Mouse (Mus musculus) heart, postnatal 36 days (tissue): ENCODE data around the gene Tpcn1. TPM values are rescaled to one million over a fixed set of nuclear protein-coding genes. Genes with fewer than 3 reads are reported as not detected.
A peak's percentile ranks its signal among the peaks of the same experiment; 100 is the strongest.

Source experiments
- DNase-seq, 2 experiments: peaks; one replicate each; pipeline ENCODE4 v3.0.0; 2021 to 2022
- intact Hi-C: fragments of 180-260 bp; cut with DNase I; formaldehyde crosslinking; loops from one replicate; pipeline ENCODE4 v1.15.1; 2025
- total RNA-seq, 2 experiments: library from RNA; stranded (reverse); gene quantifications; 2 replicates each; pipeline ENCODE4 v1.2.3; 2021

The Tpcn1 gene
- total RNA-seq, 2 experiments from 2014 or later = 32.5 to 36.0 TPM

GRCm38 (mm10) chr5:120611416-120611815 lies 22.9 kb upstream of the Tpcn1 start:
- DNase-seq = no peak
- intact Hi-C loops = no loop called here

- no peak for DNase-seq
- intact Hi-C loops = no loop called here
Measured at GRCm38 (mm10) chr5:120610906-120611305, 22.4 kb upstream of the Tpcn1 start.

DNA sequence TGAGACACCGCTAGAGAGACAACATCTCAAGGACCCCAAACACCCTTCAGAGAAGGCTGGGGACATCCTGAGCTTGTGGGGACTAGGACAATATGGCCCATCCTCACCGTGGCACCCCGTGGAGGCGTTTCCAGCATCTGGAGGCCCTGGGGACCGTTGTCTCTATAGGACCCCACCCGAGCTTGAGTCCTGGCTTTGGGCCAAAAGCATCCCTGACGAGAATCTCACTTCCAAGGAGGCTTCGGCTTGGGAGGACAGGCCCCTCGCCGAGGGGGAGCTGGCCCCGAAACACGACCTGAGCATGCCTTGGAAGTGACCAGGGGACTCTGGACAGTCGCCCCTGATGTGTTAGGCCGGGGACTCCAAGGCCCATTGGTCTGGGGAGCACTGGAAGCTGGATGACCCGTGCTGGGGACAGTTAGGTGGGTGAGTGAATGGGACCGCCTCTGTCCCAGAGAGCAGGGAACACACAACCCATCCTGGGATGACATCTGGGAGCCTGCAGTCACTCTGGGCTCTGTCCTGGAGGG lies 20.8 kb upstream of the Tpcn1 start:
- intact Hi-C loops = loop anchor here (10.0 kb wide), 2 partner anchors 355 to 465 kb away; no protein-coding TSS in a partner anchor
- no peak for DNase-seq

DNA sequence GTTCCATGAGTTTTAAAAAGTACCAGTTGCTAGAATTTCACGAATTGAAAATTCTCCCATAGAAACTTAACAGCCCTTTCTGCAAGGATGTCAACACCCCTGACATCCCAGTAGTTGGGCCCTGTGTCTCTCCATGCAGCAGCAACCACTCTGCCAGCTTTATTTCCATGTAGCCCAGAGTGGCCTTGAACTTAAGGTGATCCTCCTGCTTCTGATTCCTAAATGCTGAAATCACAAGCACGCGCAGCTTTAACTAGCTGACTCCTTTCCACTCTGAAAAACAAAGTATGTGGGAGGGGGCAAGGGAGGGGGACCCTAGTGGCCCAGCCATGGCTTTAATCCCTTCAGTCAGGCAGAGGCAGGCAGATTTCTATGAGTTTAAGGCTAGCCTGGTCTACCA lies 18.9 kb upstream of the Tpcn1 start:
- intact Hi-C loops = loop anchor here (10.0 kb wide), 2 partner anchors 353 to 463 kb away; no protein-coding TSS in a partner anchor

GRCm38 (mm10) chr5:120606590-120607200 lies 18.2 kb upstream of the Tpcn1 start:
- DNase-seq = no peak
- intact Hi-C loops = loop anchor here (10.0 kb wide), 2 partner anchors 352 to 462 kb away; no protein-coding TSS in a partner anchor

More for the DNA sequence above, 18.9 kb upstream of the Tpcn1 start:
- no peak for DNase-seq

DNA sequence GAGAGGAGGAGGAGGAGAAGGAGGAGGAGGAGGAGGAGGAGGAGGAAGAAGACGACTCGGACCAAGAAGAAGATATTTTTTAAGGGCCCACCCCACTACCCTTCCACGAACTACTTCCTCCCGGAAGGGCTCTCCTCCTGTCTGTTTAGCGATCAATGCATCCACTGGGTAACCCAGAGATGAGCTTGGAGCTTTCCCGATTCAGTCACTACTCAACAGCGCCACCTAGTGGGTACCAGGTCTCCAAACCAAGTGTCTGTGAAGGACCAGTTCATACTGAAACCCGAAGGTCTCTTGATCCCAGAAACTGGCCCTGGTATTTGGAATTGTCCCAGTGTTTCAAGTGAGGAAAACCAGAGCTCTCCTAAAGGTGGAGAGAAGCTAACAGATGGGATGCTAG lies 17.2 kb upstream of the Tpcn1 start:
- DNase-seq = peak; percentile 89 to 92
- intact Hi-C loops = loop anchor here (1.0 to 10.0 kb wide), 4 partner anchors 77 to 461 kb away; no protein-coding TSS in a partner anchor

DNA sequence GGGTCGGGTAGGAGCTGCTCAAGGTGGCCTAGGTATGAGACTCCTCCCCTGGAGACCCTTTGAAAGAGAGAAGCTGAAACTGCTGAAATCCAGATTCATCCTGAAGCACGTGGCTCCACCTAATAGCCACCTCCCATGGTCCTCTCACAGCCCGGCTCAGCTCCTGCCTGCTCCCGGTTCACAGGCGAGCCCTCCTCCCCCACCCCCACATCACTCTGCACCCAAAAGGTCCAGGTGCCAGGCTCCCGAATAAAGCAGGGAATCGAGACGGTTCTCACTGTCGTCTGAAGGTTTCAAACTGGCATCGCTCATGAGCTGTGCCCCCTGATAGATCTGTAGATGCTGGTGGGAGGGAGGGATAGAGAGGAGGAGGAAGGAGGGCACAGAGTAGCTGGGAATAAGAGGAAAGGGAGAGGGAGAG lies 16.8 kb upstream of the Tpcn1 start:
- DNase-seq = no peak
- intact Hi-C loops = loop anchor here (1.0 to 10.0 kb wide), 4 partner anchors 76 to 460 kb away; no protein-coding TSS in a partner anchor

DNA sequence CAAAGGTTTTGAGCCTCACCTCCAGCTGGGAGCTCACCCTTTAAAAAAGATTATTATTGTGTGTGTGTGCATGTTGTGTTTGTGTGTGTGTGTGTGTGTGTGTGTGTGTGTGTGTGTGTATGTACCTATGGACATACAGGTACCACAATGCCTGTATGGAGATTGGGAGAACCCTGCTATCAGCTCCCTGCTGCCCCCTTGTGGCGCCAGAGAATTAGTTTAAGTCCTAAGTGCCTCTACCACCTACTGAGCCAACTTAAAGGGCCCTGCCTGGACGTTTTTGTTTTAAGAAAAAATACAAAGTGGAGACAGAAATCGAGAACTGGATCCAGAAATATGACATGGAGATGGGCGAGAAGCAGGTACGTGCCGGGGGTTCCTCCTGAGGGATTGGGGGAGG lies 16.4 kb upstream of the Tpcn1 start:
- peak; percentile 81 to 91 for DNase-seq
- intact Hi-C loops = loop anchor here (1.0 to 10.0 kb wide), 4 partner anchors 76 to 460 kb away; no protein-coding TSS in a partner anchor

DNA sequence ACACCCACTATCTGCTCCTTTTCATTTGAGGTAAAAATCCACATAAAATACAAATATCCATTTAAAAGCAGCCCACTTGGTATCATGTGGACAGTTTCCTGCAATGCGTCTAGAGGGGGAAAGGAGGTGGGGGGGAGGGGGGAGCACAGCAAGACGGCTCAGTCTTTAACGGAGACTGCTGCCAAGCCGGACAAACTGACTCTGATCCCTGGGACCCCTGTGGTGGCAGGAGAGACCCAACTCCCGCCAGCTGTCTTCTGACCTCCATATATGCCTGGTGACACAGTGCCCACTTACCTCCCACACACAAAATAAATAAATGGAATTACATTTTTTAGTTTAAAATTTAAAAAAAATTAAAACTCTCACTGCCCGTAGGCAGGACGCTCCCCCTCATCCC lies 15.0 kb upstream of the Tpcn1 start:
- intact Hi-C loops = loop anchor here (10.0 kb wide), 2 partner anchors 349 to 459 kb away; no protein-coding TSS in a partner anchor
- DNase-seq = no peak

- intact Hi-C loops = loop anchor here (10.0 kb wide), 2 partner anchors 347 to 457 kb away; no protein-coding TSS in a partner anchor
- DNase-seq = no peak
Measured at GRCm38 (mm10) chr5:120602210-120602609, 13.7 kb upstream of the Tpcn1 start.

GRCm38 (mm10) chr5:120600946-120601668 lies 12.6 kb upstream of the Tpcn1 start:
- DNase-seq = no peak

GRCm38 (mm10) chr5:120599625-120600024 lies 11.2 kb upstream of the Tpcn1 start:
- intact Hi-C loops = loop anchor here (10.0 kb wide), 2 partner anchors 345 to 455 kb away; no protein-coding TSS in a partner anchor
- no peak for DNase-seq

More at GRCm38 (mm10) chr5:120600946-120601668, 12.6 kb upstream of the Tpcn1 start:
- intact Hi-C loops = loop anchor here (10.0 kb wide), 2 partner anchors 346 to 456 kb away; no protein-coding TSS in a partner anchor

DNA sequence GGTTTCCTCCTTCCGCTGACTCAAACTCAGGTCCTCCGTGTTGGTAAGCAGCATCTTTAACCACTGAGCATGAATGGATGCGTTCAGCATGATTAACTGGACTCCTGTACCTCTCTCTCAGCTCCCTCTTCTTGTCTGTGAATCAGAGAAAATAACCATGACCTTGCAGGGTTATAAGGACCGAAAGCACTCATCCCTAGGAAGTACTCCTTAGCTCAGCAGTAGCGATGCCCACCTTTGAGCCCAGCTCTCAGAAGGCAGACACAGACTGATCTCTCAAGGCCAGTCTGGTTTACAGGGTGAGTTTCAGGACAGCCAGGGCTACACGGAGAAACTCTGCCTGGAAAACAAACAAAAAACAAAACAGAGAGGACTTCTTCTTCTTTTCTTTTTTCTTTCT lies 6.0 kb upstream of the Tpcn1 start:
- intact Hi-C loops = no loop called here
- no peak for DNase-seq

DNA sequence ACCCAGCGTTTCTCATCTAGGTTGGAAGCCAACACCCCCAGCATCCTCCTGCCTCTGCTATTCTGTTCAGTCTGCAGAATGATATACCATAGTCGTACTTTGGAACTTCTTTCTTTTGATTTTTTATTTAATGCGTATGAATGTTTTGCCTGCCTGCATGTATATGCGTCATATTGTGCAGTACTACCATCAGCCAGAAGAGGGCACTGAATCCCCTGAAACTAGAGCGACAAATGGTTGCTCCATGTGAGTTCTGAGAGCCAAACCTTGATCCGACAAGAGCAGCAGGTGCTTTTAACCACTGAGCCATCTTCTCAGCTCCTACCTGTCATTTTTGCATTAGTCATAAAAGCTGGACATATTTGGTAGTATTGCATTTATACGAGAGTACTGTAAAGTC lies 3.7 kb upstream of the Tpcn1 start:
- intact Hi-C loops = no loop called here
- DNase-seq = no peak

GRCm38 (mm10) chr5:120590356-120591010 lies 2.0 kb upstream of the Tpcn1 start:
- intact Hi-C loops = no loop called here
- DNase-seq = no peak

- no peak for DNase-seq
- intact Hi-C loops = loop anchor here (2.0 kb wide), 2 partner anchors 19 to 77 kb away; partner anchors contain the start of gene Slc8b1
Measured at GRCm38 (mm10) chr5:120587940-120588568, 419 bp downstream of the Tpcn1 start.

DNA sequence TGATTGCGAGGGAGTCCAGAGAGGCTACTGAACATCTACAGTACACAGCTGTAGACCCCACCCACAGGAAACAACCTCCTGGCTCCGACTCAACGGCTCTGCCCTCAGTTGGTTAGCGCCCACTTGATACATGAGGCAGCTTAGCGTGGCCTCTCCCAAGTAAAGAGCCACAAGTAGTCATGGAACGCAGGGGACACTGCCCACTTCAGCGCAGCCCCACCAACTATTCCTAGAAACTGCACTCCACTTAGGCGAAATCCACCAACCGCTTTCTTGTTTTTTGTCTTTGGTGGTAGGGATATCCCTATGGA lies 902 bp downstream of the Tpcn1 start:
- peak in 1 of 2 experiments; percentile 60 for DNase-seq
- intact Hi-C loops = loop anchor here (2.0 kb wide), 1 partner anchor 19 kb away; no protein-coding TSS in a partner anchor

- intact Hi-C loops = loop anchor here (2.0 kb wide), 1 partner anchor 18 kb away; no protein-coding TSS in a partner anchor
- peak in 1 of 2 experiments; percentile 45 for DNase-seq
Measured at GRCm38 (mm10) chr5:120586741-120587615, 1.5 kb downstream of the Tpcn1 start.

GRCm38 (mm10) chr5:120584968-120585367 lies 3.5 kb downstream of the Tpcn1 start:
- intact Hi-C loops = no loop called here
- DNase-seq = no peak
